Mouse (Mus musculus): ENCODE results near the gene Hoxa4.

Hoxa4 gene

GRCm38 (mm10) chr6:52190906-52191810 is at the start of gene Hoxa4:
Hoxa4 (minus strand) TSS chr6:52191753.
- no peak for ATAC-seq (ENCODE audit: low TSS enrichment)

DNA sequence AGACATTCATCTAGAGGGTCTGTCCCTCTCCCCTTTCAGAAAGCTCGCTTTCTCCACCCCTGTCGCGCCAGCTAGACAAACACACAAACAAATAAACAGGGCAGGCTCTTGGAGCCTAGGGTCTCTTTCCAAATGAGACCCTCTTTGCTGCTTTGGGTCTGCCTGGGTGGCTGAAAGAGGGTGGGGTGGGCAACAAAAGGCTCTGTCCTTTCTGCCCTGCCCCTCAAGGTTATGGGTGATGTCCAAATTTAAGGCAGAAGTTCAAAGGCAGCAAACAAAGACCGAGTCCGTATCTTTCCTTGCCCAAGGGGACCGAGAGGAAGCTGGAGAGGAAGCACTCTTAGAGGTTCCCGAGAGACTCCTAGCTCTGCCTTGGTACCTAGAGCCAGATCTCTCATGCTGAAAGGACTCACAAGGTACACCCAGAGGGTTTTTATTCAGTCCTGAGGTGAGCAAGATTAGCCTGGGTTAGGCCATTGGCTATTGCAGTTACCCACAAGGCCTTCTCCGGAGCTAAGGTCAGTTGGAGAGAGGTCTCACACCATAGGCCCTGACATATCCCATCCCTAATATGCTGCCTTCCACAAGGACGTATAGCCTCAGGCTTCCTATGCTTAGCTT is 49.6 kb upstream of the Hoxa4 start:
- ATAC-seq (ENCODE audit: low TSS enrichment) = no peak

GRCm38 (mm10) chr6:52240389-52241000 is 48.9 kb upstream of the Hoxa4 start, which contains the start of gene Hoxa10:
Hoxa10 (minus strand) TSS chr6:52240854.
- no peak for ATAC-seq (ENCODE audit: low TSS enrichment)

- no peak for ATAC-seq (ENCODE audit: low TSS enrichment)
These were observed 48.3 kb upstream of the Hoxa4 start for GRCm38 (mm10) chr6:52239625-52240388.

DNA sequence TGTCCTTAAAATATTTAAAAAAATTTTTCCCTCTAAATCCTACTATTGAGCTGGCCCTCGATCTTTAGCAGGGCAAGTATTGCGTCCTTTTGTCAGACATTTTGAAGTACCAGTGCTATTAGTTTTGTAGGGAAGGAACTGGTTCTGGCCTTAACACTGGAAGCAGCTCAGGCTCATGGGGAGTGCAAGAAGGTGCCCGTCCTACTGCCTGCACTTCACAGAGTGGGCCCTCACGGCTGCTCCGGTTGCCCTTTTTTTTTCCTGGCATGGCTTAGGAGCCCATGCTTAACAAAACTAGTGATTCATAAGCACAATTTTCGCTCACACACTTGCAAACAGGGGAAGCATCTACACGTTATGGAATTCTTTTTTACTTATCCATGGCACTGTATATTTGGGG is 47.4 kb upstream of the Hoxa4 start:
- no peak for ATAC-seq (ENCODE audit: low TSS enrichment)

- ATAC-seq (ENCODE audit: low TSS enrichment) = no peak
These were observed 46.6 kb upstream of the Hoxa4 start for GRCm38 (mm10) chr6:52238155-52238545.

GRCm38 (mm10) chr6:52237346-52238154 is 46.0 kb upstream of the Hoxa4 start:
- no peak for ATAC-seq (ENCODE audit: low TSS enrichment)

DNA sequence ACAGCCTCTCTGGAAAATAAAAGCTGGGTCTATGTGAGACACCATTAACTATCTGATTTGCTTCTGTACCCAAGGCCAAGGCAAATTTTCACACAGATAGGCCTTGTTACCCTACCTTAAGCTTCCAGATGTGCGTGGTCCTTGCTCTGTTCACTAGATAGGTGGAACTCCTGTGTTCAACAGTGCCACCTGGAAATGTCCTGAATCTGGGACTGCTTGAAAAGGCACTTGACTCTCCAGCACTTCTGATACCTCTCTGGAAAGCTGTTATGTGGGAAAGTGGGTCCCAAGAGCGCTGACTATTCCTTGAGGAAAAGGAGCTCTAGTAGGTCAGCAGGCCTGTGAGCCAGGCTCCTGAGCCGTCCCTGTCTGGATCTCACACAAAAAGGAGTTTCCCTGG is 45.3 kb upstream of the Hoxa4 start:
- no peak for ATAC-seq (ENCODE audit: low TSS enrichment)

- no peak for ATAC-seq (ENCODE audit: low TSS enrichment)
These were observed 44.3 kb upstream of the Hoxa4 start for GRCm38 (mm10) chr6:52235866-52236265.

DNA sequence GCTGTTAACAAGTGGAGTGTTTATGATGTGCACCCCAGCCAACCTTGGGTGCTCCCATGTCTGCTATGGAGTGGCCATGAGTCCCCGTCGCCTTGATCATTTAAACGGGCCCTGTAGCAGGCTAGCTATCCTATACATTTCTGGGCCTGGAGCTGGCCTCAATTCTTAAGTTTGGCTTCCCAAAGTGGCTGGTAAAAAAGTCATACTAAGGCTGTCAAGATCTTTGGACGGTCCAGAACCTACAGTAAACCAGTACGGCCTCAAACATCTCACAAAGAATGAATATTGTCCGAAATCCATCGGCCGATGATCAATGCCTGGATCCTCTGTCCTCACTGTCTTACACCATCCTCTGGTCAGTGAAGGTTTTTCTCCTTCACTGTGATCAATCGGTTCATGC is 43.7 kb upstream of the Hoxa4 start:
- ATAC-seq (ENCODE audit: low TSS enrichment) = no peak

- no peak for ATAC-seq (ENCODE audit: low TSS enrichment)
These were observed 43.0 kb upstream of the Hoxa4 start for GRCm38 (mm10) chr6:52234428-52235140.

- ATAC-seq (ENCODE audit: low TSS enrichment) = no peak
These were observed 42.2 kb upstream of the Hoxa4 start for GRCm38 (mm10) chr6:52233546-52234427.

GRCm38 (mm10) chr6:52232984-52233545 is 41.5 kb upstream of the Hoxa4 start:
- no peak for ATAC-seq (ENCODE audit: low TSS enrichment)

- ATAC-seq (ENCODE audit: low TSS enrichment) = no peak
These were observed 41.0 kb upstream of the Hoxa4 start for GRCm38 (mm10) chr6:52232568-52232965.

DNA sequence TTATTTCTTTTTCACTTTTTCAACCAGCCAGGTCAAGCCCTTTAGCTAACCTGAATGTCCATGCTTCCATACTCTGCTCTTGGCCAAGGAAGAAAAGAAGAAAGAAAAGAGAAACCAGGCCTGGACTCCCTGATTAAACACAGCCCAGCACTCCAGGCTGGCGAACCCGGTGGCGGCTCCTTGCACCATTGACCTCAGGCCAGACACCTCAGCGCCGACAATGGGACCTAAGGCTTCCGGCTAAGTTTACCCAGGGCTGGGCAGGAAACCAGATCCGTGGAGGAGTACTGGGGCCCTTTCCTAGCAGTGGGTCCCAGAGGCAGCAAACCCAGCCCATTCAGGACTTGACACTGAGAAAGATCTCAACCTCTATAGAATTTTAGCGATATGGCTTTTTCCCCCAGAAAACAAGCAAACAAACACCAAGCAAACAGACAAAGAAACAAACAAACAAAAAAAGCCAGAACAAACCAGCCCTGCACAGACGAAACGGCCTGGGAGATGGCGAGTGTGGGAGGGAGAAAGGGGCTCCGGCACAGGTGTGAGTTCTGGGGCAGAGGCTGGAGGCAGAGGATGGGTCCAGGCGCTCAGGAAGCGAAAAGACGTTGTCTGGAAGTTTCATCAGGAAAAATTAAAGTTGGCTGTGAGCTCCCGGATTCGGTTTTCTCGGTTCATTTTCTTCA is 40.5 kb upstream of the Hoxa4 start:
- ATAC-seq (ENCODE audit: low TSS enrichment) = no peak

DNA sequence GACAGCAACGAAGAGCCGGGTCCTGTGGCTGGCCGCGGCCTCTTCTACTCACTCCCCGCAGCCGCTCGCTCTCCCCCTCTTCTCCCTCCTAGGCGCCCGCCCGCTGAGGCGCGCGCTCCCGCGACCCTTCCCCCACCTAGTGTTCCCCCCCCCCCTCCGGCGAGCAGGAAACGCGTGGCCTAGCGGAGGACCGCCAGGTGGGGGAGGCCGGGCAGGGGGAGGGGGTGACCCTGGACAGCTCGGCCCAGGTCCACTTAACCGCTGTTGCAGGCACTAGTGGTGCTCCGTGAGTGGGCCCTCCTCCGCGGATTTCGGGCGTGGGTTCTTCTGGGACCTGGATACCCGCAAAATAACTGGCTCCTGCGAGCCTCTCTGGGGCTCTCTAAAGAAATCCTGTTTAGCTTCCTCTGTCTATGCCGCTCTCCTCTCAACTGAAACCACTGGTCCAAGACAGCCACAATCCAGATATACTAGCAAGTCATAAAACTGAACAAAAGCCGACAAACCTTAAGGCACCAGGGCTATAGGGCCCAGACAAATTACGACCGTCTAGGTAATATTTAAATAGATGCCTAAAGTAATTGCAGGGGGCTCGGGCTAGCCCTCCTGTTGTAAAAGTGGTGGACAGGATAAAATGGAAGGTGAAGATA is 39.1 kb upstream of the Hoxa4 start, which contains the start of gene Hoxa9:
Gene Hoxa9 (minus strand): TSS at position 574 of the 650 bp plus-strand sequence.
- no peak for ATAC-seq (ENCODE audit: low TSS enrichment)

GRCm38 (mm10) chr6:52229558-52230416 is 38.2 kb upstream of the Hoxa4 start:
- ATAC-seq (ENCODE audit: low TSS enrichment) = no peak

All from frontal cortex, adult (tissue).